ENCODE assay signal across 9 mouse cellular contexts in the genomic region with DNA sequence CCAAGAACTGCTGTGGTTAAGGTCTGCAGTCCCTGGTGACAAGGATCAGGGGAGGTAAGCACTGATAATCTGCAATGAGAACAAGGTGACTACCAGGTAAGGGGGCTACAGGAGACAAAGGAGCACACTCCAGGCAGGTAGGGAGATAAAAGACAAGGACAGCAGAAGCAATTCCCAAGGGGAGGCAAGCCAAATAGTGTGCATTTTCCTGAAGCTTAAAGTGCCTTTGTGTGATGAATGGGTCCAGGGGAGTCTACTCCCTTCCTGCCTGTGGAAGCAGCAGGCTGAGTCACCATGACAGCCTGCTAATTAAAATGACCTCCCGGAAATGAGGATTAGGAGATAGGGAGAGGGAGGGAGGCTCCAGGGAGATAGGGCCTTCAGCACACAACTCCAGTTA. TPM values are rescaled to one million over a fixed set of nuclear protein-coding genes. Genes with fewer than 3 reads are reported as not detected.
DNase-seq lines count a peak whose midpoint lies in the region; ATAC-seq lines count a peak whose summit lies in the region.
"Had no signal": no experiment of that assay in that cellular context is flagged by ENCODE, and none has a peak within 500 bp of the region (broad histone marks: within the 10 kb centered on the region; RNA-seq: fewer than 3 reads in every experiment).

No protein-coding gene starts in this region.

- DNase-seq in large intestine, adult 2 months (ENCODE audit: low read depth, low spot score): peak; percentile 46
- no peak for DNase-seq in urinary bladder, postnatal 25 days (ENCODE audit: low spot score)
- no peak for DNase-seq in cerebellum, adult 11 months
- no peak for DNase-seq in right cerebral cortex, adult 2 months (ENCODE audit: low spot score in 2 of 2)

- peaks cover 74% of the 10 kb centered on the region for H3K4me1 ChIP-seq in megakaryocyte, embryonic 14.5 days
- peaks cover 10 to 11% of the 10 kb centered on the region in 2 experiments for H3K4me1 ChIP-seq in heart, embryonic 14.5 days (ENCODE audit: control insufficient read depth in 2 of 2, insufficient read depth in 2 of 2, low read length in 2 of 2)
- 0 out of 2 replicates have a peak, but pooled peaks cover 5% of the 10 kb centered on the region for H3K4me1 ChIP-seq in neural tube, embryonic 12.5 days

- no peaks in the 10 kb centered on the region for H3K36me3 ChIP-seq in megakaryocyte, embryonic 14.5 days (replicated peaks; ENCODE audit: low read length)
- no peaks in the 10 kb centered on the region for H3K36me3 ChIP-seq in heart, embryonic 14.5 days (ENCODE audit: control insufficient read depth, insufficient read depth, low read length)
- H3K36me3 ChIP-seq in neural tube, embryonic 12.5 days: no peaks in the 10 kb centered on the region
- H3K36me3 ChIP-seq: G1E had no signal

- ATAC-seq in megakaryocyte, adult 5-6 weeks (ENCODE audit: poor library complexity, severe bottlenecking): no peak
- ATAC-seq in heart, embryonic 14.5 days (ENCODE audit: insufficient number of reproducible peaks, insufficient read depth, low FRiP score, low read depth): no peak; the same call in 1 of the 2 replicates
- 0 out of 2 replicates have a peak, but pooled peaks have one; percentile 46 for ATAC-seq in neural tube, embryonic 12.5 days (ENCODE audit: low FRiP score, low read depth)

- H3K4me3 ChIP-seq in megakaryocyte, embryonic 14.5 days (replicated peaks): peak overlapping the region; percentile 57
- no peak overlapping the region for H3K4me3 ChIP-seq in heart, embryonic 14.5 days (ENCODE audit: control insufficient read depth in 1 of 2, insufficient read depth in 1 of 2, low read depth in 1 of 2, low read length in 2 of 2)
- H3K4me3 ChIP-seq in neural tube, embryonic 12.5 days: no peak overlapping the region

- H3K4me2 ChIP-seq in heart, embryonic 14.5 days (ENCODE audit: low read length): no peak overlapping the region
- no peak overlapping the region for H3K4me2 ChIP-seq in neural tube, embryonic 12.5 days (replicated peaks)

- WGBS in heart, embryonic 14.5 days: 5% methylated on average over 1 of the region's 1 CpGs
- 0% methylated on average over 1 of the region's 1 CpGs for WGBS in large intestine, adult 2 months
- WGBS in neural tube, embryonic 12.5 days: 19% methylated on average over 1 of the region's 1 CpGs

- H3K9me3 ChIP-seq in megakaryocyte, embryonic 14.5 days: no peaks in the 10 kb centered on the region
- no peaks in the 10 kb centered on the region for H3K9me3 ChIP-seq in heart, embryonic 14.5 days (ENCODE audit: control insufficient read depth, low read length)
- no peaks in the 10 kb centered on the region for H3K9me3 ChIP-seq in neural tube, embryonic 12.5 days

- no peaks in the 10 kb centered on the region for H3K27me3 ChIP-seq in megakaryocyte, embryonic 14.5 days (replicated peaks)
- no peaks in the 10 kb centered on the region for H3K27me3 ChIP-seq in heart, embryonic 14.5 days (ENCODE audit: control insufficient read depth, insufficient read depth, low read length)
- no peaks in the 10 kb centered on the region for H3K27me3 ChIP-seq in neural tube, embryonic 12.5 days (replicated peaks)

- no peak overlapping the region for H3K9ac ChIP-seq in heart, embryonic 14.5 days (ENCODE audit: low read length)
- H3K9ac ChIP-seq in neural tube, embryonic 12.5 days: no peak overlapping the region

- peak overlapping the region; percentile 21 to 31; a peak in 3 of 4 replicates for H3K27ac ChIP-seq in heart, embryonic 14.5 days (replicated peaks in 1 of 2; ENCODE audit: control insufficient read depth in 1 of 2, insufficient read depth in 1 of 2, low read depth in 2 of 2, low read length in 2 of 2)
- no peak overlapping the region for H3K27ac ChIP-seq in neural tube, embryonic 12.5 days

RNA-seq across cellular contexts. Expression of gene Spata6, which starts 56.1 kb away (rescaled TPM):
- polyA plus RNA-seq in megakaryocyte, embryonic 14.5 days (2012; ENCODE audit: insufficient read depth, low replicate concordance): 6.1 TPM in 1 of 2 replicates, not detected in the other
- 33.0 and 39.1 TPM in 2 replicates for total RNA-seq in megakaryocyte, adult 5-6 weeks (2015)
- total RNA-seq in megakaryocyte, adult 5-6 weeks (2017): 27.4 and 30.8 TPM in 2 replicates
- polyA plus RNA-seq in heart, embryonic 14.5 days (2014; fragmentation: Nextera tagmentation; extraction: Ambion mirVana): 16.7 and 20.1 TPM in 2 replicates
- 2.8 and 3.3 TPM in 2 replicates for polyA plus RNA-seq in large intestine, adult 2 months (2012; rRNA removed)
- 17.8 and 22.4 TPM in 2 replicates for polyA plus RNA-seq in neural tube, embryonic 12.5 days (2016; fragmentation: Nextera tagmentation; extraction: Ambion mirVana)
- polyA plus RNA-seq: G1E had no signal
